Mouse (Mus musculus) 3T3-L1 (cell line): ENCODE measurements at regions not wholly inside any gene's neighbourhood (a gene's known extent, or its start where the extent isn't known, plus 50 kb on each side); places are given as distances from the start of the nearest gene placed in this dataset.

Source experiments
- DNase-seq: peaks from one replicate; pipeline ENCODE4 v3.0.0-alpha.2; 2015; ENCODE audit warnings: low read depth, low spot score

DNA sequence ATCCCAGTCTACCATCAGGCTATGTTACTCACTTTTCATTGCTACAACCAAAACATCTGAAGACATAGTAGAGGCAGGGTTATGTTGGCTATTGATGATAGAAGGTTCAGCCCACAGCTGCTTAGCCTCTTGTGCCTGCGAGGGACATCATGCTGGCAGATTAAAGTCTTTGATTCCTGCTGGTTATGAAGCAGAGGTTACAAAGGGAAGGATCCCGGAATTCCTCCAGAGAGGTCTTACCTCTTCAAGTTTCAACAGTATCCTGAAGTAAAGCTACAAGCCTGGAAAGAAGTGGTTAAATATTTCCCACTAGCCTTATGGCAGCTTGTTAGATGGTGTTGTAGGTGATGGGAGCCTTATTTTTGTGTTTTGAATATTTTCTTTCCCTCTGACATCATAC, 58.6 kb upstream of the Shb start:
- no peak for DNase-seq

DNA sequence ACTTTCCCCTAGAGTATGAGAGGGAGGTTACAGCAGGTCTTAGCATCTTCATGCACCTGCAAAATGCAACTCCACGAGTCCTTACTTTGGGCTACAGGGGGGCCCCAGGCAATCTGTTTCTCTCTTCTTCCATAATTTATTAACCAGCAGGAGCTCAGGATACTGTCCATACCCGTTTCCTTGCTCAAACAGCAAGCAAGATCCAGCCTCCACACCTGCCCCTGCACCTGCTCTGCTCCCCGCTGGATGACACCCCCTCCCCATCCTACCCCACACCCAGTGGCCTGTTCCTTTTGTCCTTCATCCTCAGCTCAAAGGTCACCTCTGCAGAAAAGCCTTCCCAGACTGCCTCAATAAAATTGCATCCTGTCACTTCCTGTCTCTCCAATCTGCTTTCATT, 56.1 kb upstream of the Shb start:
- no peak for DNase-seq

DNA sequence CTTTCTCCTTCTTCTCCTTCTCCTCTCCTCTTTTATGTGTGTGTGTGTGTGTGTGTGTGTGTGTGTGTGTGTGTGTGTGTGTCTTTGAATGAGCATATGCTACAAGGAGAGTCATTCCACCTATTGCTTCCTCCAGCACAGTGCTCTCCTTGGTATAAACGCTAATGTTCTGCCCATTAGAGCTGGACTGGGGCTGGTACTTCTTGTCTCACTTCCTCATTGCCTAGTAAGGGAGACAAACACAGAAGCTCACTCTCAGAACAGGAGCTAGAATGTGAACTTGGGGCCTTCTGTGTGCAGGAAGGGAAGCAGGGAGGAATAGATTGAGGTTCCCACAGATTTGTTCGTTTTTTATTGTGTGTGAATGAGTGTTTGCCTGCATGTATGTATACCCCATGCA, 54.9 kb upstream of the Shb start:
- DNase-seq: no peak

DNA sequence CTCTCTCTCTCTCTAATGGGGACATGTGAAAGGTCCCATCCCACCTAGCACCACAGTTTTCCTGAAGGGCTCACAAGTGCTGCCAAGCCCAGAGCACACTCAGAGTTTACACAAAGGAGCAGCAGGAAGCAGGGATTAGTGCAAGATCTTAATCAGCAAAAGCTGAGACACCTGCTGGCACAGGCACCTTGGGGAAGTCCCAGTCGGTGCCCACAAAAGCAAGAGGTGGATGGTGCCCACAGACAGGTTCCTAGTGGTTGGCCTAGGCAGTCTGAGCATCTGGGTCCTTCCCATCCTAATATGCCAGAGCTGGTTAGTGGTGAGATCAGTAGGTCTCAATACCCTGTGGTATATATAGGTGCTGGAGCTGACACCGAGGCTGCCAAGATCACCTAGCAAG, 54.0 kb upstream of the Shb start:
- DNase-seq: no peak

DNA sequence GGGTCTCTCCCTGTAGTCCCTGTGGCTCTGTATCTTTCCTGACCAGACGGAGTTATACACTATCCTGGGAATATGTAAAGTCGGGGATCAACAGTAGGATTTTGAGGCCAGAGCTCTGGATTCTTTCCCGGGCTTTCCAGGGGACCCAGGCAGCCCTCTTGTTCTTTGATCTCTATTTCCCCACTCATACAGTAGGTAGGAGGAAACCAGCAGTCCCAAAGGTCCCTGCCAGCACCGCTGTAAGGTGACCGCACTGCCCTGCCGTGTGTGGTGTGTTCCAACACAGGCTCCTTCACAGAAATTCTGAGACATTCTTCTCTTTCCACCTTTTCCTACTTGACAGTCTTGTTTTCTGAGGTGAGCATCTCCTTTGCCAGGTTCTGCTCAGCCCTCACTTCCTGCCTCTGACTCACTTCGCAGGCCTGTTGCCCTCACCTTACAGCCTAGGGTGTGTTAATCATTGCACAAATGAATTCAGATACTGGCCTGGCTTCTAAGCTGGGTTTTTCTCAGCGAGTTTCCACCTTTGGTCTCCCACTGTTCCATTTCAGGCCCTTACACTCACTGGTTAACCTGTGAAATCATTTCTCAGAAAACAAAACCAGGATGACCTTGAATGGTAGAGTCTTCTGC, 53.0 kb upstream of the Shb start:
- no peak for DNase-seq

DNA sequence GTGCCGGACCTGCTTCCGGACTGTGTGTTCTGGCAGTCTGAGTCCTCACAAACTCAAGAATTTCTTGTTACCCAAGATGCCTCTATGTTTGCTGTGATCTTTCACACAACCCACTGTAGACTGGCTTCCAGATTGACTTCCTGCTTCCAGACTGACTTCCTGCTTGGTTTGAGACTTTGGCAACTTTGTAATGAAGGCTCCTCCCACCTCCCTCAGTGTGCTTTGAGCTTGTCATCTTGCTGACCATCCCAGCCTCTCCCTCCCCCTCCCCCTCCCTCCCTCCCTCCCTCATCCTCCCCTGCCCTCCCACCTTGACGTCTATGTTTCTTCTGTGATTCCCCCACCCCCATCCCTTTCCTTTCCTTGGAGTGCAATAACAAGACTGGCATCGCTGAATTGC, 51.7 kb upstream of the Shb start:
- DNase-seq: no peak

DNA sequence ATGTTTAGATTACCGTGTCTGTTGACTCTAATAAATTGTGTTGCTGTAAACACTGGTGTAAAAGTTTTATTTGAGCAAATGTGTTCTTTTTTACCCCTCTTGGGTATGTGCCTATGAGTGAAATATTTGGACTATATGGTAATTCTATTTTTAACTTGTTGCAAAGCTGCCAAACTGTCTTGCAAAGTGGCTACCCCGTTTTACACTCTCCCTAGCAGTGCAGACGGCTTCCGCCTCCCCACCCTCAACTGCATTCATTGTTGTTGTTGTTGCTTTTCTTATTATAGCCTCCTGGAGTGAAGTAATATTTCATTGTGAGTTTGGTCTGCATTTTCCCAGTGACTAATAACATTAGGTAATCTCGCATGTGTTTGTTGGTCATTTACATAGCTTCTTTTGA, 50.2 kb upstream of the Shb start:
- no peak for DNase-seq
